Mouse (Mus musculus) heart, postnatal 36 days (tissue): Measurements from ENCODE around the gene Gm773. TPM values are rescaled to one million over a fixed set of nuclear protein-coding genes. Genes with fewer than 3 reads are reported as not detected.
"Not testable (repeated sequence)": the region's sequence is repeated elsewhere in the genome, so short reads cannot be mapped to it uniquely, and the experiment has no call there.

Experiments
- DNase-seq, 2 experiments: peaks; one replicate each; pipeline ENCODE4 v3.0.0; 2021 to 2022
- intact Hi-C: fragments of 180-260 bp; cut with DNase I; formaldehyde crosslinking; loops from one replicate; pipeline ENCODE4 v1.15.1; 2025
- total RNA-seq, 2 experiments: library from RNA; stranded (reverse); gene quantifications; 2 replicates each; pipeline ENCODE4 v1.2.3; 2021

Gm773 gene
- total RNA-seq = not detected

GRCm38 (mm10) chrX:56212771-56213170 lies at the start of gene Gm773:
Gm773 (minus strand) TSS chrX:56212881.
- intact Hi-C loops = no loop called here
- DNase-seq = no peak

- DNase-seq, intact Hi-C loops: not testable (repeated sequence)
These were observed 26.2 kb downstream of the Gm773 start for GRCm38 (mm10) chrX:56186449-56186848.

- no peak for DNase-seq
- intact Hi-C loops = no loop called here
These were observed 61.3 kb downstream of the Gm773 start for GRCm38 (mm10) chrX:56151396-56151795.

Other genes with a start within 250 kb of the Gm773 start
- 1 to 10 TPM in 1 of 2 experiments, under 1 TPM in 1; 0.92 to 1.9 TPM for gene 3830403N18Rik, start 76.3 kb downstream of the Gm773 start, total RNA-seq
- 1 to 10 TPM; 4.4 to 5.1 TPM for gene Zfp449, start 133.5 kb upstream of the Gm773 start, total RNA-seq
- gene Smim10l2a, start 161.7 kb upstream of the Gm773 start, total RNA-seq = not detected
- gene Gm2174, start 235.1 kb upstream of the Gm773 start, total RNA-seq = under 1 TPM; 0.79 to 0.92 TPM
- 1 to 10 TPM; 5.5 to 6.7 TPM for gene Ints6l, start 242.0 kb upstream of the Gm773 start, total RNA-seq